Mouse (Mus musculus) bone marrow macrophage, adult 2 months (primary cell): Measurements from ENCODE around the gene Zfp512b.

Experiments
- CTCF ChIP-seq: IDR thresholded peaks from 2 replicates; pipeline ENCODE4 v1.5.1; 2012; ENCODE audit warnings: low read depth, mild to moderate bottlenecking, low read length, moderate library complexity
- POLR2A ChIP-seq: IDR thresholded peaks from 2 replicates; pipeline ENCODE4 v1.6.1; 2012; ENCODE audit warnings: mild to moderate bottlenecking, low read depth, low read length, borderline replicate concordance

DNA sequence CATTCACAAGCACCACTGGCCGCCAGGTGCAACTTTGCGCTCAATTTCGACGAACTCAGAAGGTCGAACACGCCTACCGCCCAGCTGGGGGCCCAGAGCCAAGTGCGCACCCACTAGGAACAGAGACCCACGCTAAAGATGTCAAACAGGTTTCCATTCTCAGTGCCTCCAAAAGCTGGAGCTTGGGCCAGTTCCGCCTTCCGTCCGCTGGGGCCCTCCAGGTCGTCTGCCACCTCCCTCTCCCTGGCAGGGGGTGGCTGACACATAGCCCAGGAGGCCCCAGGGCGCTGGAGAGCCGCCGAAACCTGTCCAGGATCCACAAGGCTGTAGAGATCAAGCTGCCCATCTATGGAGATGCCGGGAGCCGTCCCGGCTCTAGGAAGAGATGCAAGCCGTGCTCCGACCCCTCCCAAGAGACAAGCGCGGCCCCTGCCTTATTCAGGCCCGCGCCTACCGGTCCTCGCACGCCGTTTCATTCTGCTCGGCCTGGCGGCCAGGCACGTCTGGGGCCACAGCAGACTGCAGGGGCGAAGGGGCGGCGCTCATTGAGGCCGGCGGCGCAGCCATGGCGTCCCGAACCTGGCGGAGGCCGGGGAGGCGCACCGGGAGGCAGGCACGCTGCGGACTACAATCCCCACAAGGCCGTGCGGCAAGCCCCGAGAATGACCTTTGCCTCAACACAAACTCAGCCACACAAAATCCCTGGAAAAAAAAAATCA lies 11.0 kb downstream of the Zfp512b start:
- TF ChIP-seq CTCF = no peak
- no peak for TF ChIP-seq POLR2A
